Mouse (Mus musculus) midbrain, embryonic 11.5 days (tissue): ENCODE results near the gene Bahcc1. TPM values are rescaled to one million over a fixed set of nuclear protein-coding genes. Genes with fewer than 3 reads are reported as not detected.

Experiments
- ATAC-seq: fragments of 200-750 bp; cut with Nextera tagmentation; 2 replicates; pipeline ENCODE4 v1.8.0; 2017; ENCODE audit warnings: moderate TSS enrichment, moderate library complexity; ENCODE audit not compliant: low FRiP score
- DNase-seq: peaks from one replicate; pipeline ENCODE4 v3.0.0; 2015; ENCODE audit warnings: low spot score; ENCODE audit errors: missing footprints
- H3K27ac ChIP-seq: fragments of 300-500 bp; sonication (generic); 2 replicates; pipeline ENCODE4 v1.5.1; 2014; ENCODE audit warnings: low read depth, low read length
- H3K27me3 ChIP-seq: fragments of 300-500 bp; sonication (generic); 2 replicates; pipeline ENCODE4 v1.6.1; 2014; ENCODE audit warnings: mild to moderate bottlenecking, low read length, moderate library complexity, mixed read lengths; ENCODE audit not compliant: control insufficient read depth, insufficient read depth
- H3K36me3 ChIP-seq: fragments of 300-500 bp; sonication (generic); 2 replicates; pipeline ENCODE4 v1.6.1; 2014; ENCODE audit warnings: mild to moderate bottlenecking, low read length, moderate library complexity, mixed read lengths; ENCODE audit not compliant: control insufficient read depth, insufficient read depth
- H3K4me1 ChIP-seq: fragments of 300-500 bp; sonication (generic); 2 replicates; pipeline ENCODE4 v1.6.1; 2014; ENCODE audit warnings: low read length; ENCODE audit not compliant: control insufficient read depth, insufficient read depth
- H3K4me2 ChIP-seq: fragments of 300-500 bp; sonication (generic); 2 replicates; pipeline ENCODE4 v1.6.1; 2014; ENCODE audit warnings: mild to moderate bottlenecking, moderate library complexity
- H3K4me3 ChIP-seq: fragments of 300-500 bp; sonication (generic); 2 replicates; pipeline ENCODE4 v1.5.1; 2014; ENCODE audit warnings: low read depth, low read length
- H3K9ac ChIP-seq: fragments of 300-500 bp; sonication (generic); 2 replicates; pipeline ENCODE4 v1.6.1; 2014; ENCODE audit warnings: low read length
- H3K9me3 ChIP-seq: fragments of 300-500 bp; sonication (generic); 2 replicates; pipeline ENCODE4 v1.6.1; 2016; ENCODE audit warnings: low read length; ENCODE audit not compliant: control insufficient read depth
- WGBS: fragments of 180-500 bp; shearing (Covaris S2); extraction: QIAGEN DNeasy Blood & Tissue Kit; methylation state at CpG from one replicate; pipeline ENCODE4 v1.1.7; 2014; 5-methylcytosine and 5-hydroxymethylcytosine counted together
- polyA plus RNA-seq: library from polyadenylated mRNA; unstranded; fragments of >200 nt; fragmentation: Nextera tagmentation; extraction: Ambion mirVana; gene quantifications from 2 replicates; pipeline ENCODE4 v1.2.1, GENCODE M21; 2014

Bahcc1 gene
- polyA plus RNA-seq, 1 experiment from 2014 or later: 20.6 TPM

DNA sequence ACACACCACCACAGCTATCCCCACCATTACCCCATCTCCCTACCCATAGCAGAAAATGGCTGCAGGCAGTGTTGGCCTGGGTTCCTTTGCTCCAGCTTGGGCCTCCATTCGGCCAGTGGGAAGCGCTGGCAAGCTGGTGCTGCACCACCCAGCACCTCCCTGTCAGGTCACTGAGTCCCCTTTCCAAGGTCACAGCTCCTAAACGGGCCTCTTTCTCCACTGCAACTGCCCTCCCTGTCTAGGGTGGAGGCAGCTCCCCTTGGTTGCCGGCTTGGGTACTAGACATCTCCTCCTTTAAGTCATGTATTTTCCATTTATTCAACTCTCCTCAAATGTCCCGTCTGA lies 71.6 kb downstream of the Bahcc1 start:
- peak overlapping the region; percentile 70; the same call in 1 of the 2 replicates for H3K9ac ChIP-seq
- ATAC-seq: no peak
- H3K4me3 ChIP-seq: peak overlapping the region; percentile 38; the same call in 1 of the 2 replicates
- peak overlapping the region; percentile 49 for H3K4me2 ChIP-seq
- H3K4me1 ChIP-seq: peaks cover 40% of the 10 kb centered on the region
- no peaks in the 10 kb centered on the region for H3K36me3 ChIP-seq
- peaks cover 10% of the 10 kb centered on the region; the same call in 1 of the 2 replicates for H3K27me3 ChIP-seq
- peak overlapping the region; percentile 62; the same call in 1 of the 2 replicates for H3K27ac ChIP-seq
- 42% methylated on average over 5 of the region's 5 CpGs for WGBS
- no peak for DNase-seq
- no peaks in the 10 kb centered on the region for H3K9me3 ChIP-seq

DNA sequence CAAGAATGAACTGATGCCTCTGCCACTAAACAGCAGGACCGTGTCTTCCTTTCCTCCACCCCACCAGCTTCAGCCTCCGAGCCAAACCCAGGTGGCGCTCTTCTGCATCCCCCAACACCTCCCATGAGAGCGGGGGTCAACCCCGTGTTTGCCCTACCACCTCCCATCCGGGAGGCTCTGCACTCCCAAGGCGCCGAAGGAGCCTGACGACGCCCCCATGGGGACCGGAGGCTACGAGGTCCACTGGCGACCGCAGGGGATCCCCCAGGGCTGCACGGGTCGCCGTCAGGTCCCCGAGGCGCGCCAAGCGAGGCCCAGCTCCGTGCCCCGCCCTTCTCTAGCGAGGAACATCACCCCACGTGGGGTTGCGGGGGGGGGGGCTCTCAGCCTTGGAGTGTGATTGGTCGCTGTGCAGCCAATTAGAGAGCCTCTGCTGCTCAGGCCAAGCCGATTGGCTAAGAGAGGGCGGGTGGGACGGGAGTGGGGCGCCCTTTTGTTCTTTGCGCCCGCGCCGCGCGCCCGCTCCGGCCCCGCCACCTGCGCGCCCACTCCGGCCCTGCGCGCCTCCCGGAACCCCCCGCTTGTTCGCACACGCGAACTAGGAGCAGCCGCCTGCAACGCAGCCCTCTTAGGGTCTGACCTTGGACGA lies 72.3 kb downstream of the Bahcc1 start:
- WGBS: under 1% methylated on average over 53 of the region's 53 CpGs
- Histone ChIP-seq H3K4me2 (peak overlapping the region; percentile 49), H3K9me3 (no peaks in the 10 kb centered on the region), H3K4me1 (peaks cover 40% of the 10 kb centered on the region), H3K36me3 (no peaks in the 10 kb centered on the region), H3K27ac (peak overlapping the region; percentile 62), H3K4me3 (peak overlapping the region; percentile 38), H3K9ac (peak overlapping the region; percentile 70), H3K27me3 (peaks cover 10% of the 10 kb centered on the region; the same call in 1 of the 2 replicates)
- ATAC-seq: peak; percentile 95
- DNase-seq: peak; percentile 100

DNA sequence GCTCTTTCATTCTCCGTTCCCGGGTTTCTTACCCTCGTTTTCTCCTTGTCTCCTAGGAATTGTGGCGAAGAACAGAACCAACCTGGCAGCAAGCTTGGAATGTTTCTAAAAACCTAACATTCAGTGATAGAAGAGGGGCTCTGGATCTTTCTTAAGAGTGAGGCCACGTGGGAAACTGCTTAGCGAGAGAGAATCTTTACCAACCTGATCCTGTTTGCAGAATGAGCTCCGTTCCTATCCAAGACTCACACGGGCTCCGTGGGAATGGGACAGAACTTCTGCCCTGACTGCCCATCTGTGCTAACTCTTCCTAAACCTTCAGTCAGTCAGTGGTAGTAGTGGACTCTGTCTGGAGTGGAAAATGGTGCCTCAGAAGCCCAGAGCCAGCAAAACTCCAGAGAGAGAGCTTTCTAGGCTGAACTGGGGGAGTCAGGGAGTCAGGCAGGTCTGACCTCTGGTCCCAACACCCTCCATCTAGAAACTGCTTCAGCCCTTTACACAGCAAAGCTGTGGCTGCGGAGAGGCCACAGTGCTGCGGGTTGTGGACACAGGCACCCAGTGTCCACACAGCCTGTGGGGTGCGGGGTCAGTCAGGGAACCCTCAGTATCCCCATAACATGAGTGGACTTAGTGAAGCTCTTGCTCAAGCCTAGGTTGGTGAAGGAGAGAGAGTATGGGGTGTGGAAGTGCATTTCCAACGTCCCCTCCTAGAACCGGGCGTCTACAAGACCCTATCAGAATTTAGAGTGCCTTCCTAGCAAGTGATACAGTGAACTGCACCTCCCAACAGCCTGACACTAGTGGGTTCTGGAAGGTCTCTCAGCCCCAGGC lies 73.0 kb downstream of the Bahcc1 start:
- 25% methylated on average over 15 of the region's 15 CpGs for WGBS
- peak; percentile 90 for DNase-seq
- H3K4me2 ChIP-seq: peak overlapping the region; percentile 49
- peaks cover 45% of the 10 kb centered on the region for H3K4me1 ChIP-seq
- peak overlapping the region; percentile 37 for H3K27ac ChIP-seq
- peaks cover 10% of the 10 kb centered on the region; the same call in 1 of the 2 replicates for H3K27me3 ChIP-seq
- no peaks in the 10 kb centered on the region for H3K36me3 ChIP-seq
- peak overlapping the region; percentile 38 for H3K4me3 ChIP-seq
- no peaks in the 10 kb centered on the region for H3K9me3 ChIP-seq
- peak overlapping the region; percentile 56 for H3K9ac ChIP-seq
- ATAC-seq: no peak

DNA sequence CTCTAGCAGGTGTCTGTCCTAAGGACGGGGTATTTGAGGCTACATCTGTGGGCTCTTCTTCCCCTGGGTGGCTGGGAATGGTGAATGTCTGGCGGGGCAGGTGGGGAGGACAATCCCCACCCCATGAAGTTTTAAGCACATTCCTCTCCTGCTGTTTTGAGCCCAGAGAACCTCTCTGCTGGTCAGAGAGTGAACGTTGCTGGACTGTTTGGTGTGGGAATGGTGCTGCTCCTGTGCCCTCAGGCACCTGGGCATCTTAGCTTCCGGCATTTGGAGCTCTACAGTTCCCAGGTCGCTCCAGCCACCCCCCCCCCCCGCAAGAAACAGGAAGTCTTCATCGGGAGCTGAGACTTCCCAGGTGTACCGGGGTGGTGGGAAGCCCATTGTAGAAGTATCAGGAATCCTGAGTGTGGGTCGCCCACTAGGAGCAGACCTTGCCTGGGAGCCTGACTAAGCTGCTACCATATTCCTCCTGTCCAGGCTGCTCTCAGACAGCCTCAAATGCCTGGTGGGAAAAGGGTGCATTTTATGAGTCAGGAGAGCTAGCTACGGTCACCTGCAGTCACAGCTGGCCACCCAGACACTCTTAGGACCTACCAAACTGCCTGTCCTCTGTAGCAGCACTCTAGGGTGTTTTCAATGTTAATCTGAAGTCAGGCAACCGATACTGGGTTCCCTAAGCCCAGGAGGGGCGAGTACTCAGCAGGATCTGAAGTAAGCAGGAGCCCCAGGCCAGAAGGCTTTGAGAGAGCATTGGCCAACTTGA lies 73.8 kb downstream of the Bahcc1 start:
- no peak for ATAC-seq
- Histone ChIP-seq H3K4me2 (no peak overlapping the region), H3K27me3 (peaks cover 10% of the 10 kb centered on the region; the same call in 1 of the 2 replicates), H3K9me3 (no peaks in the 10 kb centered on the region), H3K9ac (peak overlapping the region; percentile 9), H3K4me3 (no peak overlapping the region), H3K36me3 (no peaks in the 10 kb centered on the region), H3K4me1 (peaks cover 51% of the 10 kb centered on the region), H3K27ac (no peak overlapping the region)
- no peak for DNase-seq
- WGBS: 50% methylated on average over 12 of the region's 12 CpGs

DNA sequence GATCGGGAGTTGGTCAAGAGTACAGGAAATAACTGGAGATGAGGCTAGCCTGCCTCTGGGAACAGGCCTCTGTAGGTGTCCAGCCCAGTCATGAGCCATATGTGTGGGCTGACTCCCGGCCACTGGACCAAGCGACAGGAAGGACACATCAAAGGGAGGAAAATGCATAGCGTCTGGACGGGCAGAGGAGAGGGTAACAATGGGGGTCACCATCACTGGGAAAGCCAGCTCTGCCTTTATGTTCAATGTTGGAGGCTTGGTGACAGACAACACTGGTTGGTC lies 74.3 kb downstream of the Bahcc1 start:
- Histone ChIP-seq H3K4me1 (peaks cover 53% of the 10 kb centered on the region), H3K9me3 (no peaks in the 10 kb centered on the region), H3K9ac (peak overlapping the region; percentile 9; the same call in 1 of the 2 replicates), H3K27me3 (peaks cover 10% of the 10 kb centered on the region; the same call in 1 of the 2 replicates), H3K4me2 (peak overlapping the region; percentile 19; the same call in 1 of the 2 replicates), H3K27ac (no peak overlapping the region), H3K36me3 (no peaks in the 10 kb centered on the region), H3K4me3 (no peak overlapping the region)
- 7% methylated on average over 5 of the region's 5 CpGs for WGBS
- no peak for DNase-seq
- no peak for ATAC-seq

DNA sequence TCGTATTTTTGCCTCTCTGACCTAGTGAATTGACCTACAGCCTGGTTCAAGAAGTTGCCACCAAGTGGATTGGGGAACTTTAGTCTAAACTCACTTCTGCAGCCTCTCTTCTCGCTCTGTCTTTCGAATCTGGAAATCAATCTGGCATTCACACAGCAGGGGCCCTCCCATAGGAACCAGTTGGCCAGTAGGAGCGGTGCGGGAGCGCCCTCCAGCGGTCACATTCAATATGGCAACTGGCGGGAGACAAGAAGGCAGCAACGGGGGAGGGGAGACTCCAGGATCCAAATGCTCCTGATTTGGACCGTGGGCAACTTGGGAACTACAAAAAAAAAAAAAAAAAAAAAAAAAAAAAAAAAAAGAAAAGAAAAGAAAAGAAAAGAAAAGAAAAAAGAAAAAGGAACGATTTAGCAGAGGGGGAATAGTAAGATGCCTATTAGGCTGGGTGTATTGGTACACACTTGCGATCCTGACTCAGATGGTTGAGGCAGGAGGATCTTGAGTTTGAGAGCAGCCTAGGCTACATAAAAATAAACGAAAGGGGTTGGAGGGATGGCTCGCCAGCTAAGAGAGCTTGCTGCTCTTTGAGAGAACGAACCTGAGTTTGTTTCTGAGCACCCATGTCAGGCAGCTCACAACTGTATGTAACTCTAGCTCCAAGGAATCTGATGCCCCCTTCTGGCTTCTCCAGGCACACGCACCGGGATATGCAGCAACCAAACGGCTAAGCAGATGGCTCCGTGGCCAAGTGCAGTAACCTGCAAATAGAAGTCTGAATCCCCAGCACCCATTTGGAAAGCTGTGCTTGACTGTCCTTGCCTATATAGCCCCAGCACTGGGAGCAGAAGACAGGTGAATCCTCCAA lies 75.1 kb downstream of the Bahcc1 start:
- Histone ChIP-seq H3K36me3 (no peaks in the 10 kb centered on the region), H3K27ac (peak overlapping the region; percentile 8; the same call in 1 of the 2 replicates), H3K27me3 (peaks cover 10% of the 10 kb centered on the region; the same call in 1 of the 2 replicates), H3K9ac (no peak overlapping the region), H3K4me1 (peaks cover 53% of the 10 kb centered on the region), H3K9me3 (no peaks in the 10 kb centered on the region), H3K4me3 (no peak overlapping the region), H3K4me2 (peak overlapping the region; percentile 19; the same call in 1 of the 2 replicates)
- DNase-seq (peak; percentile 100), ATAC-seq (no peak)
- WGBS: 7% methylated on average over 19 of the region's 19 CpGs

DNA sequence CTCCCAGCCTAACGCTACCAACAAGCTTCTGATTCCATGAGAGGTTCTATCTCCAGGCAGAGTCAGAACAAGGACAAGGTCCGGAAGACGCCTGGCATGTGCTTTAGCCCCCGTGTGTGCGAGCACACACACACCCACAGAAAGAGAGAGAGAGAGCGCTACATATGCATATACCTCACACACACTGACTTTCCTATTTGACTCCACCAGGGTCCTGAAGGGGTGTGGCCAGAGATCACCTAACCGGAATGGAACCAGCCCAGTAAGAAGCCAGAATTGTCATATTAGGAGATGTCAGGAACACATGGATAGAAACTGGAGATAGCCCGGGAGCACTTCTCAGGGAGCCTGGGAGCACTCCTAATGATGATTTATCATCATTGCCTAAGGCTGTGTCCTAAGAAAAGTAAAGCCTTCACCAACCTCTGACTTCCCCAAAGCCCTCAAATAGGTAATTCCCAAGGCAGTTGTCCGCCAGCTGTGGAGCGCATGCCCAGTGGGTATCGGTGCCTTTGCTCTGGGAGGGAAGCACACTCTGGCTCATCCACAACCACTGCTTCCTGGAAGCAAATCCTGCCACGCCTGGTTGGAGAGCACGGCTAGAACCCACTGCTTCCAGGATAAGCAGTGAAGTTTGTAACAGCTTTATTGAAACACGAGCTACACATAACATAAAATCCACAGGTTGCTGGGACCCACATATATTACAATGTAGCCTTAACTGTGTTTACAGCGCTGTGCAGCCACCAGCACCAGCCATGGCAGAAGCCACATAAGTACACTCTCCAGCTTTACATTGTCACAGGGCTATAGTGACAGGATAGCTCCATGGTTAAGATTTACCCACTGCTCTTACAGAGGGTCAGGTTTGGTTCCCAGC lies 75.9 kb downstream of the Bahcc1 start:
- Histone ChIP-seq H3K9me3 (no peaks in the 10 kb centered on the region), H3K9ac (no peak overlapping the region), H3K4me2 (no peak overlapping the region), H3K27me3 (peaks cover 10% of the 10 kb centered on the region; the same call in 1 of the 2 replicates), H3K36me3 (no peaks in the 10 kb centered on the region), H3K4me1 (peaks cover 53% of the 10 kb centered on the region), H3K4me3 (no peak overlapping the region), H3K27ac (no peak overlapping the region)
- peak; percentile 81 for DNase-seq
- ATAC-seq: no peak
- 54% methylated on average over 15 of the region's 15 CpGs for WGBS
